Mouse (Mus musculus): ENCODE measurements around the gene Zfp715.

DNA sequence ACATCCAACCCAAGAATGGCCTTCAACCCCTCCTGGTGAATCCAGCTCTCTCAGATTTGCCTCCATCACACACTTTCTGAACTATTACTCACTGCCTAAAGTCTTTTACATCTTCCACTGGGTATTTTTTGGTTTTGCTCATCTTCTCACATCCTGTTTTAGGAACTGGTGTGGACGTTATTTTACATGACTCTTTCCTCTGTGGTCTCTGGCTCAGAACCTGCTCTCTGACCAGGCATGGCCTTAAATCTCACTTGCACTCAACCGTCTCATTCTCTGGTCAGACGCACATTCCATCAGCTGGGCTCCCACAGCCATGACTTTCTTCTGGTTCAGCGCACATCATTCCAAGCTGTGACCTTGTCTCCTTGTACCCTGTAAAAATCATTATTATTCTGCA lies 27.7 kb upstream of the Zfp715 start:
- no peak for TF ChIP-seq CTCF (IDR thresholded peaks at IDR 0.05; ENCODE audit: extremely low read depth, insufficient read depth, insufficient read length, insufficient replicate concordance)
- no peak for TF ChIP-seq POLR2A (IDR thresholded peaks at IDR 0.05; ENCODE audit: low read depth, low read length)

Measured in spleen, adult 2 months (tissue).